Mouse (Mus musculus): Measurements from ENCODE around the gene Gif.

Gene Gif

GRCm38 (mm10) chr19:11747298-11747697 lies at the start of gene Gif:
TSS of gene Gif (plus strand) at chr19:11747554.
- DNase-seq, result no peak

- DNase-seq, result no peak
Measured at GRCm38 (mm10) chr19:11698342-11698741, 49.0 kb upstream of the Gif start.

GRCm38 (mm10) chr19:11712451-11712850 lies 34.9 kb upstream of the Gif start:
- DNase-seq, result no peak

GRCm38 (mm10) chr19:11720071-11720470 lies 27.3 kb upstream of the Gif start:
- no peak for DNase-seq

- DNase-seq, result no peak
Measured at GRCm38 (mm10) chr19:11723870-11724269, 23.5 kb upstream of the Gif start.

GRCm38 (mm10) chr19:11724275-11724674 lies 23.1 kb upstream of the Gif start:
- DNase-seq, result no peak

GRCm38 (mm10) chr19:11725915-11726314 lies 21.4 kb upstream of the Gif start:
- DNase-seq, result no peak

- DNase-seq, result no peak
Measured at GRCm38 (mm10) chr19:11727304-11727703, 20.1 kb upstream of the Gif start.

- DNase-seq, result no peak
Measured at GRCm38 (mm10) chr19:11730278-11730677, 17.1 kb upstream of the Gif start.

- no peak for DNase-seq
Measured at GRCm38 (mm10) chr19:11736455-11736854, 10.9 kb upstream of the Gif start.

- no peak for DNase-seq
Measured at GRCm38 (mm10) chr19:11745680-11746079, 1.7 kb upstream of the Gif start.

- no peak for DNase-seq
Measured at GRCm38 (mm10) chr19:11765059-11765458, 17.7 kb downstream of the Gif start.

GRCm38 (mm10) chr19:11766413-11766812 lies 19.1 kb downstream of the Gif start:
- peak in 1 of 2 experiments; percentile 37 for DNase-seq

- DNase-seq, result no peak
Measured at GRCm38 (mm10) chr19:11768163-11768562, 20.8 kb downstream of the Gif start.

GRCm38 (mm10) chr19:11769257-11769920 lies 22.0 kb downstream of the Gif start:
- no peak for DNase-seq

- peak; percentile 66 to 83 for DNase-seq
Measured at GRCm38 (mm10) chr19:11770205-11770892, 23.0 kb downstream of the Gif start, which contains the start of gene Mrpl16. TSS of gene Mrpl16 (plus strand) at chr19:11770391.

- DNase-seq, result peak; percentile 26 to 68
Measured at GRCm38 (mm10) chr19:11777191-11777865, 30.0 kb downstream of the Gif start.

GRCm38 (mm10) chr19:11785409-11786154 lies 38.2 kb downstream of the Gif start:
- no peak for DNase-seq

- DNase-seq, result no peak
Measured at GRCm38 (mm10) chr19:11787826-11788225, 40.5 kb downstream of the Gif start.

GRCm38 (mm10) chr19:11788876-11789275 lies 41.5 kb downstream of the Gif start:
- no peak for DNase-seq

- no peak for DNase-seq
Measured at GRCm38 (mm10) chr19:11791825-11792224, 44.5 kb downstream of the Gif start.

- DNase-seq, result no peak
Measured at GRCm38 (mm10) chr19:11793741-11794359, 46.5 kb downstream of the Gif start.

GRCm38 (mm10) chr19:11794447-11794846 lies 47.1 kb downstream of the Gif start:
- no peak for DNase-seq
